Mouse (Mus musculus) heart, postnatal 0 days (tissue): ENCODE data around the gene Nyap1.

Source experiments
- CTCF ChIP-seq: IDR thresholded peaks from 2 replicates; pipeline ENCODE4 v1.5.1; 2016; ENCODE audit warnings: antibody characterized with exemption, control low read depth, low read depth
- EP300 ChIP-seq: IDR thresholded peaks from 2 replicates; pipeline ENCODE4 v1.6.1; 2016; ENCODE audit warnings: antibody characterized with exemption, low read depth

GRCm38 (mm10) chr5:137778635-137779034 is 37.2 kb upstream of the Nyap1 start, which contains the start of gene Ppp1r35:
- TF ChIP-seq CTCF = no peak
- TF ChIP-seq EP300 = 0 out of 2 replicates have a peak, but pooled peaks have one; percentile 44
